In the genomic region with DNA sequence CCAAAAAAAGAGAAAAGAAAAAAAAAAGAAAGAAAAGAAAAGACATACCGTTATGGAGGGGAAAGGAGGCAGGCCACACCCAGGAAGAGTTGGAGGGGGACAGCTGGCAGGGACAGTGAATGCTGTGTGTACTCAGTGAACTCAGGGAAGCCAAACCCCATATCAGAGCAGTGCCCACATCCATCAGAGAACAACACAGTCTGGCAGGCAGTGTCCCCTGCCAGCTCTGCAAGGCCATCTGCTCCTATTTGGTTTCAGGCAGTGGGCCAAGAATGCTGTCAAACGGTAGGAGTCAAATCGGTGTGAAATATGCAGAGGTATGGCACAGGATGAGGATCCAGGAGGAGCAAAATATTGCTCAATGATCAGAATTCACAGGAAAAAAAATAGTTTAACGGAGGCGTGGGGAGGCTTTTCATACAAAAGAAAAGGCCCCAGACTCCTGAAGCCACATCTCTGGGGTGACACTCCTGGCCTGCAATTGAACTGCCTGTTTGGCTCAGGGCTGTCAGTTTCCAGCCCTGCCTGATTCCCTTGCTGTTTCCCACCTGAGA, we compare ENCODE assay signal across 8 mouse cellular contexts. TPM values are rescaled to one million over a fixed set of nuclear protein-coding genes. Genes with fewer than 3 reads are reported as not detected.
DNase-seq lines count a peak whose midpoint lies in the region; ATAC-seq lines count a peak whose summit lies in the region.

No protein-coding gene starts in this region.

- no peak overlapping the region for H3K4me2 ChIP-seq in midbrain, embryonic 14.5 days (ENCODE audit: low read length)
- H3K4me2 ChIP-seq in midbrain, embryonic 11.5 days, result no peak overlapping the region

- no peak overlapping the region for H3K9ac ChIP-seq in midbrain, embryonic 14.5 days (replicated peaks; ENCODE audit: low read length)
- H3K9ac ChIP-seq in midbrain, embryonic 11.5 days (ENCODE audit: low read length), result no peak overlapping the region

- H3K36me3 ChIP-seq in midbrain, embryonic 14.5 days (ENCODE audit: control insufficient read depth, insufficient read depth, low read length), result no peaks in the 10 kb centered on the region
- no peaks in the 10 kb centered on the region for H3K36me3 ChIP-seq in midbrain, embryonic 11.5 days (ENCODE audit: control insufficient read depth, insufficient read depth, low read length)

- peak; percentile 40; the same call in 1 of the 2 replicates for ATAC-seq in midbrain, embryonic 14.5 days (ENCODE audit: low FRiP score, low TSS enrichment)
- ATAC-seq in midbrain, embryonic 11.5 days (ENCODE audit: low FRiP score), result no peak
- peak; percentile 4 to 39; a peak in 2 of 4 replicates for ATAC-seq in hematopoietic stem cell, adult 5-6 weeks (replicated peaks in 1 of 2; ENCODE audit: insufficient read depth in 1 of 2, low FRiP score in 2 of 2, low TSS enrichment in 1 of 2, low read depth in 1 of 2, poor library complexity in 2 of 2, severe bottlenecking in 2 of 2)
- ATAC-seq in megakaryocyte-erythroid progenitor cell, adult 5-6 weeks (replicated peaks; ENCODE audit: low FRiP score, low TSS enrichment, poor library complexity, severe bottlenecking), result peak; percentile 93

- peak; percentile 68 for DNase-seq in midbrain, embryonic 14.5 days
- no peak for DNase-seq in midbrain, embryonic 11.5 days (ENCODE audit: low spot score, missing footprints)
- DNase-seq in cerebellum, postnatal 25 days, result peak; percentile 95
- no peak for DNase-seq in spleen, postnatal 14 days (ENCODE audit: low spot score in 2 of 2)
- no peak for DNase-seq in ovary, postnatal 10 days (ENCODE audit: low spot score)
- DNase-seq in kidney, postnatal 36 days, result no peak

- H3K27me3 ChIP-seq in midbrain, embryonic 14.5 days (ENCODE audit: control insufficient read depth, insufficient read depth, low read length), result no peaks in the 10 kb centered on the region
- H3K27me3 ChIP-seq in midbrain, embryonic 11.5 days (ENCODE audit: control insufficient read depth, insufficient read depth, low read length), result no peaks in the 10 kb centered on the region

- H3K4me3 ChIP-seq in midbrain, embryonic 14.5 days (replicated peaks; ENCODE audit: low read depth, low read length), result no peak overlapping the region
- no peak overlapping the region for H3K4me3 ChIP-seq in midbrain, embryonic 11.5 days (ENCODE audit: low read depth, low read length)

- 63% methylated on average over 5 of the region's 5 CpGs for WGBS in midbrain, embryonic 14.5 days
- 84% methylated on average over 5 of the region's 5 CpGs for WGBS in midbrain, embryonic 11.5 days

- H3K9me3 ChIP-seq in midbrain, embryonic 14.5 days (ENCODE audit: control insufficient read depth, low read length), result no peaks in the 10 kb centered on the region
- H3K9me3 ChIP-seq in midbrain, embryonic 11.5 days (ENCODE audit: control insufficient read depth, low read length), result no peaks in the 10 kb centered on the region

- no peaks in the 10 kb centered on the region for H3K4me1 ChIP-seq in midbrain, embryonic 14.5 days (ENCODE audit: control insufficient read depth, insufficient read depth, low read length)
- no peaks in the 10 kb centered on the region for H3K4me1 ChIP-seq in midbrain, embryonic 11.5 days (ENCODE audit: control insufficient read depth, insufficient read depth, low read length)

- H3K27ac ChIP-seq in midbrain, embryonic 14.5 days (replicated peaks; ENCODE audit: low read depth, low read length), result peak overlapping the region; percentile 28
- no peak overlapping the region for H3K27ac ChIP-seq in midbrain, embryonic 11.5 days (ENCODE audit: low read depth, low read length)

RNA-seq across cellular contexts. Expression of gene Osbp2, which starts 10.1 kb away (rescaled TPM):
- 21.2 and 30.0 TPM in 2 replicates for polyA plus RNA-seq in midbrain, embryonic 14.5 days (2014; fragmentation: Nextera tagmentation; extraction: Ambion mirVana)
- 1.5 and 1.6 TPM in 2 replicates for polyA plus RNA-seq in midbrain, embryonic 11.5 days (2014; fragmentation: Nextera tagmentation; extraction: Ambion mirVana)
- 0.81 TPM in 1 of 2 replicates, not detected in the other for total RNA-seq in hematopoietic stem cell, adult 5-6 weeks (2017)
- 0.17 TPM in 1 of 2 replicates, not detected in the other for total RNA-seq in megakaryocyte-erythroid progenitor cell, adult 5-6 weeks (2014; fragmentation: Nextera tagmentation)
- total RNA-seq in megakaryocyte-erythroid progenitor cell, adult 5-6 weeks (2017), result not detected in 2 replicates

RNA-seq across cellular contexts. Expression of gene 4921536K21Rik, which starts 41.3 kb away (rescaled TPM):
- 0.35 TPM in 1 of 2 replicates, not detected in the other for polyA plus RNA-seq in midbrain, embryonic 14.5 days (2014; fragmentation: Nextera tagmentation; extraction: Ambion mirVana)
- 0.57 and 0.64 TPM in 2 replicates for polyA plus RNA-seq in midbrain, embryonic 11.5 days (2014; fragmentation: Nextera tagmentation; extraction: Ambion mirVana)
- 0.31 TPM in 1 of 2 replicates, not detected in the other for total RNA-seq in hematopoietic stem cell, adult 5-6 weeks (2017)
- total RNA-seq in megakaryocyte-erythroid progenitor cell, adult 5-6 weeks (2014; fragmentation: Nextera tagmentation), result not detected in 2 replicates
- 0.56 TPM in 1 of 2 replicates, not detected in the other for total RNA-seq in megakaryocyte-erythroid progenitor cell, adult 5-6 weeks (2017)

RNA-seq across cellular contexts. Expression of gene Dusp18, which starts 41.5 kb away (rescaled TPM):
- 33.7 and 38.1 TPM in 2 replicates for polyA plus RNA-seq in midbrain, embryonic 14.5 days (2014; fragmentation: Nextera tagmentation; extraction: Ambion mirVana)
- polyA plus RNA-seq in midbrain, embryonic 11.5 days (2014; fragmentation: Nextera tagmentation; extraction: Ambion mirVana), result 20.1 and 21.4 TPM in 2 replicates
- 0.79 and 1.3 TPM in 2 replicates for total RNA-seq in hematopoietic stem cell, adult 5-6 weeks (2017)
- total RNA-seq in megakaryocyte-erythroid progenitor cell, adult 5-6 weeks (2014; fragmentation: Nextera tagmentation), result 0.35 TPM in 1 of 2 replicates, not detected in the other
- not detected in 2 replicates for total RNA-seq in megakaryocyte-erythroid progenitor cell, adult 5-6 weeks (2017)

Comparison
In these comparisons a context has a peak if more than half of its experiments do, and no peak if none do; other contexts are left out.
1. DNase-seq: peak in midbrain, embryonic 14.5 days (single experiment) and cerebellum, postnatal 25 days (2 of 2); none in midbrain, embryonic 11.5 days (single experiment), spleen, postnatal 14 days (0 of 2), ovary, postnatal 10 days (single experiment) and kidney, postnatal 36 days (0 of 2).